In genomic region chr2:31239203-31239696, GRCm38 (mm10) we compare ENCODE assay signal across 8 mouse cellular contexts. TPM values are rescaled to one million over a fixed set of nuclear protein-coding genes. Genes with fewer than 3 reads are reported as not detected.
DNase-seq lines count a peak whose midpoint lies in the region; ATAC-seq lines count a peak whose summit lies in the region.

No protein-coding gene starts in this region.

- no peaks in the 10 kb centered on the region for H3K9me3 ChIP-seq in heart, embryonic 14.5 days (ENCODE audit: control insufficient read depth, low read length)
- no peaks in the 10 kb centered on the region for H3K9me3 ChIP-seq in intestine, embryonic 16.5 days (ENCODE audit: control insufficient read depth, low read length)
- H3K9me3 ChIP-seq in stomach, embryonic 15.5 days: no peaks in the 10 kb centered on the region

- DNase-seq in heart, adult 8-10 months (ENCODE audit: low spot score): no peak
- peak; percentile 88 for DNase-seq in MEL-GATA-1-ER (ENCODE audit: extremely low read depth, low read depth)
- peak; percentile 61 for DNase-seq in embryo, embryonic 9.5 days (ENCODE audit: extremely low spot score)
- DNase-seq in yolk sac, embryonic 10.5 days (ENCODE audit: low spot score): no peak

- WGBS in heart, embryonic 14.5 days: 31% methylated on average over 23 of the region's 23 CpGs
- WGBS in intestine, embryonic 16.5 days: 37% methylated on average over 23 of the region's 23 CpGs
- 32% methylated on average over 23 of the region's 23 CpGs for WGBS in stomach, embryonic 15.5 days

- H3K36me3 ChIP-seq in heart, embryonic 14.5 days (ENCODE audit: control insufficient read depth, insufficient read depth, low read length): no peaks in the 10 kb centered on the region
- no peaks in the 10 kb centered on the region for H3K36me3 ChIP-seq in intestine, embryonic 16.5 days (ENCODE audit: control insufficient read depth, insufficient read depth, low read length)
- H3K36me3 ChIP-seq in stomach, embryonic 15.5 days: no peaks in the 10 kb centered on the region

- H3K4me3 ChIP-seq in heart, embryonic 14.5 days (ENCODE audit: control insufficient read depth in 1 of 2, insufficient read depth in 1 of 2, low read depth in 1 of 2, low read length in 2 of 2): peak overlapping the region; percentile 6 to 26; a peak in 2 of 4 replicates
- peak overlapping the region; percentile 28 for H3K4me3 ChIP-seq in intestine, embryonic 16.5 days (ENCODE audit: low read length)
- H3K4me3 ChIP-seq in stomach, embryonic 15.5 days (replicated peaks): no peak overlapping the region; the same call in 1 of the 2 replicates

- no peak overlapping the region for H3K27ac ChIP-seq in heart, embryonic 14.5 days (replicated peaks in 1 of 2; ENCODE audit: control insufficient read depth in 1 of 2, insufficient read depth in 1 of 2, low read depth in 2 of 2, low read length in 2 of 2)
- H3K27ac ChIP-seq in intestine, embryonic 16.5 days (ENCODE audit: low read length): no peak overlapping the region
- no peak overlapping the region for H3K27ac ChIP-seq in stomach, embryonic 15.5 days

- 0 out of 2 replicates have a peak, but pooled peaks cover 5% of the 10 kb centered on the region for H3K27me3 ChIP-seq in heart, embryonic 14.5 days (ENCODE audit: control insufficient read depth, insufficient read depth, low read length)
- no peaks in the 10 kb centered on the region; the same call in 1 of the 2 replicates for H3K27me3 ChIP-seq in intestine, embryonic 16.5 days (replicated peaks; ENCODE audit: control insufficient read depth, insufficient read depth, low read length)
- no peaks in the 10 kb centered on the region for H3K27me3 ChIP-seq in stomach, embryonic 15.5 days (replicated peaks)

- H3K9ac ChIP-seq in heart, embryonic 14.5 days (ENCODE audit: low read length): no peak overlapping the region
- H3K9ac ChIP-seq in intestine, embryonic 16.5 days (ENCODE audit: low read depth, low read length): no peak overlapping the region
- no peak overlapping the region for H3K9ac ChIP-seq in stomach, embryonic 15.5 days

- H3K4me2 ChIP-seq in heart, embryonic 14.5 days (ENCODE audit: low read length): peak overlapping the region; percentile 54
- H3K4me2 ChIP-seq in intestine, embryonic 16.5 days (ENCODE audit: low read depth, low read length): peak overlapping the region; percentile 43
- H3K4me2 ChIP-seq in stomach, embryonic 15.5 days: peak overlapping the region; percentile 45

- peaks cover 6 to 10% of the 10 kb centered on the region in 2 experiments; a peak in 3 of 4 replicates for H3K4me1 ChIP-seq in heart, embryonic 14.5 days (ENCODE audit: control insufficient read depth in 2 of 2, insufficient read depth in 2 of 2, low read length in 2 of 2)
- H3K4me1 ChIP-seq in intestine, embryonic 16.5 days (ENCODE audit: control insufficient read depth, insufficient read depth, low read length): peaks cover 3% of the 10 kb centered on the region; the same call in 1 of the 2 replicates
- H3K4me1 ChIP-seq in stomach, embryonic 15.5 days: peaks cover 5% of the 10 kb centered on the region; the same call in 1 of the 2 replicates

- ATAC-seq in heart, embryonic 14.5 days (ENCODE audit: insufficient number of reproducible peaks, insufficient read depth, low FRiP score, low read depth): no peak
- ATAC-seq in intestine, embryonic 16.5 days: peak; percentile 33; the same call in 1 of the 2 replicates
- peak; percentile 94 for ATAC-seq in megakaryocyte-erythroid progenitor cell, adult 5-6 weeks (replicated peaks; ENCODE audit: low FRiP score, low TSS enrichment, poor library complexity, severe bottlenecking)
- ATAC-seq in stomach, embryonic 15.5 days (ENCODE audit: insufficient read depth, low FRiP score, low read depth): no peak

RNA-seq across cellular contexts. Expression of gene Ncs1, which starts 6.4 kb away (rescaled TPM):
- polyA plus RNA-seq in heart, embryonic 14.5 days (2014; fragmentation: Nextera tagmentation; extraction: Ambion mirVana): 51.7 and 52.2 TPM in 2 replicates
- total RNA-seq in heart, adult 8-10 months (2022): 10 to 100 TPM; 10.0 to 16.2 (median 14.1) TPM
- polyA plus RNA-seq in intestine, embryonic 16.5 days (2015; fragmentation: Nextera tagmentation; extraction: Ambion mirVana): 18.3 and 18.7 TPM in 2 replicates
- total RNA-seq in megakaryocyte-erythroid progenitor cell, adult 5-6 weeks (2014; fragmentation: Nextera tagmentation): 1.5 and 1.7 TPM in 2 replicates
- 0.99 and 1.6 TPM in 2 replicates for total RNA-seq in megakaryocyte-erythroid progenitor cell, adult 5-6 weeks (2017)
- 22.3 and 24.3 TPM in 2 replicates for polyA plus RNA-seq in stomach, embryonic 15.5 days (2015; fragmentation: Nextera tagmentation; extraction: Ambion mirVana)

Comparison
In these comparisons a context has a peak if more than half of its experiments do, and no peak if none do; other contexts are left out.
1. ATAC-seq: peak in intestine, embryonic 16.5 days (single experiment) and megakaryocyte-erythroid progenitor cell, adult 5-6 weeks (single experiment); none in heart, embryonic 14.5 days (single experiment) and stomach, embryonic 15.5 days (single experiment).
2. DNase-seq: peak in MEL-GATA-1-ER (single experiment) and embryo, embryonic 9.5 days (single experiment); none in heart, adult 8-10 months (single experiment) and yolk sac, embryonic 10.5 days (single experiment).
3. Peak in every context shown above with its lines, with median percentiles within 50 percentile points of each other: H3K4me2 ChIP-seq.